Mouse (Mus musculus) retina, postnatal 7 days (tissue): ENCODE results near the gene Kat6b.
"Not testable (repeated sequence)": the region's sequence is repeated elsewhere in the genome, so short reads cannot be mapped to it uniquely, and the experiment has no call there.

ENCODE experiments used
- DNase-seq: peaks from one replicate; pipeline ENCODE4 v3.0.0-alpha.2; 2012; ENCODE audit warnings: low read depth, low spot score

Gene Kat6b

DNA sequence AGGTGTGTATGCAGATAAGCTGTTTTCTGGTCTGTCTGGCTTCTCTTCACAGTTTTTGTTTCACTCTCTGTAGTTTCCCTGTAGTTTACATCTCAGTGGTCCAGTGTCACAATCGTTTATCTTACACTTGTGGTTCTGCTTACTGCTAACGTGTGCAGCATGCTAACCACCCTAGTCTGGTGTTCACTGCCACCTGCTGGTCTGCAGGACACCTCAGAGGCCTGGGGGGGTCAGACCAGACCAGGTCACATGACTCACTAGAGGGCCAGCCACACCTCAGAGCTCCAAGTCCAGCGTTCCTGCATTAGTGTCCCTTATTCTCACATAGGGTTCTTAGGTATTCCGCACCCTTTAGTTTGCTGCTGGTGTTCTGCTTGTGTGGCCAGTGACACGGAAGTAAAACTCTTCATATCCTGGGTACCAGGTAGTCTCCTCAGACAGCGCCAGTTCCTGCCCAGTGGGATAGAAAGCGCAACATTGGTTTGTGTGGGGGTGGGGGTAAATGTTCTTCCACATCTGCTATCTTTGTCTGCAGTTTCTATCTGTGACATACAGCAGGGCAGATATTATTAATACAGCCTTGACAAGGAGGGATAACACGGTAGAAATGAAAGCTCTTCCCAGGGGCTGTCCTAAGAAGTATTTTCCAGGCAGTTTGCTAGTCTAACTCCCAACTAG is 181.4 kb downstream of the Kat6b start:
- no peak for DNase-seq

DNA sequence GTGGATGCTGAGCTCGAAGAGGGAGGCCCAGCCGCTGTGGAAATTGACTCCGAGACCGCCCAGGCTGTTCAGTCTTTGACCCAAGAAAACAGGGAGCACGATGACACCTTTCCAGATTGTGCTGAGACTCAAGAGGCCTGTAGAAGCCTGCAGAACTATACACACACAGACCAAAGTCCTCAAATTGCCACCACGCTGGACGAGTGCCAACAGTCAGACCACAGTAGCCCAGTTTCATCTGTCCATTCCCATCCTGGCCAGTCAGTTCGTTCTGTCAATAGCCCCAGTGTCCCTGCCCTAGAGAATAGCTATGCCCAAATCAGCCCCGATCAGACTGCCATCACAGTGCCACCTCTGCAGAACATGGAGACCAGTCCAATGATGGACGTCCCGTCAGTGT is 188.0 kb downstream of the Kat6b start:
- DNase-seq = no peak

DNA sequence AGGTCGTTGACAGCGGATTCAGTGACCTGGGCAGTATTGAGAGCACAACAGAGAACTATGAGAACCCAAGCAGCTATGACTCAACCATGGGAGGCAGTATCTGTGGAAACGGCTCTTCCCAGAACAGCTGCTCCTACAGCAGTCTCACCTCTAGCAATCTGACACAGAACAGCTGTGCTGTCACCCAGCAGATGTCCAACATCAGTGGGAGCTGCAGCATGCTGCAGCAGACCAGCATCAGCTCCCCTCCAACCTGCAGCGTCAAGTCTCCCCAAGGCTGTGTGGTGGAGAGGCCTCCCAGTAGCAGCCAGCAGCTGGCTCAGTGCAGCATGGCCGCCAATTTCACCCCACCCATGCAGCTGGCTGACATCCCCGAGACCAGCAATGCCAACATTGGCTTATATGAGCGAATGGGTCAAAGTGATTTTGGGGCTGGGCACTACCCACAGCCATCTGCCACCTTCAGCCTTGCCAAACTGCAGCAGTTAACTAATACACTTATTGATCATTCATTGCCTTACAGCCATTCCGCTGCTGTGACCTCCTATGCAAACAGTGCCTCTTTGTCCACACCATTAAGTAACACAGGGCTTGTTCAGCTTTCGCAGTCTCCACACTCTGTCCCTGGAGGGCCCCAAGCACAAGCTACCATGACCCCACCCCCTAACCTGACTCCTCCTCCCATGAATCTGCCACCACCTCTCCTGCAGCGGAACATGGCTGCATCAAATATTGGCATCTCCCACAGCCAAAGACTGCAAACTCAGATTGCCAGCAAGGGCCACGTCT is 188.6 kb downstream of the Kat6b start:
- no peak for DNase-seq

- DNase-seq = not testable (repeated sequence)
Observed at GRCm38 (mm10) chr14:21670422-21671006, 189.3 kb downstream of the Kat6b start.

GRCm38 (mm10) chr14:21673100-21673499 is 191.9 kb downstream of the Kat6b start:
- DNase-seq = no peak

- DNase-seq = no peak
Observed at GRCm38 (mm10) chr14:21674471-21674870, 193.2 kb downstream of the Kat6b start.

DNA sequence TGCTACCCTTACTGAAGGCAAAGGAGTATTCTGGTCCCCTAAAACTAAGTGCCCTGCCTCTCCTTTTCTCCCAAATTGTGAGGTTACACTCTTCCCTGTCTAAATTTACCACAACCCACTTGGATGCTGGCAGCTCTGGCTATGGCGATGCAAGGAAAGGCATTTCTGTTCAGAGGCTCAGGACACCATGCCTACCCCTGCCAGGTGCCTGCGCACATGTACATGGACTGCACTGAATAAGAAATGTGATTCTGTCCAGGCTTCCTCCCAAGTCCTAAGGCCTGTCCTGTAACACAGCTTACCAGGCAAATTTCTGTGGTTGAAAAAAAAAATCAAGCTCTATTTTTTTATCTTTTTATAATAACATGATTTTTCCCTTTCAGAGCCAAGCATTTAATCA is 195.0 kb downstream of the Kat6b start:
- no peak for DNase-seq

- DNase-seq = no peak
Observed at GRCm38 (mm10) chr14:21678509-21679285, 197.5 kb downstream of the Kat6b start.

GRCm38 (mm10) chr14:21679631-21680201 is 198.5 kb downstream of the Kat6b start:
- DNase-seq = no peak

DNA sequence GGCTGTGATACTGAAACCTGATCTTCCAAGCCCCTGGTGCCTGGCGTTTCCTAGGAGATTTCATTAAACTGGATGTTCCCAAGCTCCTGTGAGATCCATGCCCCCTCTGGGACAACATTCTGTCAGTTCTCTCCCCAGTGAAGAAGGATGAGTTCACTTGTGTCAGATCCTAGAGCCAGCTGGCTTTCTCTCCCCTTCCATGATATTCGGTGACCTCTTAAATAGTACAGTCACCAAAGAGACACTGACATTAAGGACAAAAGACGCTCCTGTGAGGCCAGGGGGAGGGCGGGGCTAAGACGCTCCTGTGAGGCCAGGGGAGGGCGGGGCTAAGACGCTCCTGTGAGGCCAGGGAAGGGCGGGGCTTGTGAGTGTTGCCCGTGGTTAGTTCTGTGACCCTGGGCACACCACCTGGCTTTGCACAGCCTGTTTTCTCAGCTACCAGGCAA is 201.5 kb downstream of the Kat6b start:
- no peak for DNase-seq

GRCm38 (mm10) chr14:21683834-21684233 is 202.6 kb downstream of the Kat6b start:
- DNase-seq = no peak

DNA sequence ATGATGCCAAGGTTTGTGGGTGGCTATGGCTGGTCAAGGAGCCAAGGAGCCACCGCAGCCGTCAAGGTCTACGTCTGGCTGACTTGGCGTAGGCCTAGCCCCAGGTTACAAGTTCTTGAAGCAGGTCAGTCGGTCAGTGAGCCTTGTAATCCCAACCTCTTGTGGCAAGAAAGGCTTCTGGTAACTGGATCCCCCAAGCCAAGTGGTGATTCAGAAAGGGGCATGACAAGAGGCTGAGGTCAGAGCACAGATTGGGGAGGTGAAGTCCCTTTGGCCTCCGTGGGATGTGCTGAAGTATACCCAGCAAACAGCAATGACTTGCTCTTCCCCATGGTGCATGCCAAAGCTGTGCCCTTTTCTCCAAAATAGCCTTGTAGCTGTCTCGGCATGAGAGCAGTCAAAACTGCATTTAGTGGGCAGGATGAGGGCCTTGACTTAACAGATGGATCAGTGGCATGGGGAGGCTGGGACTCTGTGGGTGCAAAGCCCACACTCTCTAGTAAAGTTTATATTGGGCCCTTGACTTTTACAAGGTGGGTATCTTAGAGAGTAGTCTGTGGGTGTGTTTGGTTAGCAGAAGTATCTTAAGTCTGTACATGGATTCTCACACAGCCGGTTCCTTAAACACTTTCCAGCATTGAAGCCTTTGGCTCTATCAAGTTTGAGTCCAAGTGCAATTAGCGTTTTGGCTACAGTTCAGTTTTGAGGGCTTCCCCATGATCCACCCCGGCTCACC is 204.3 kb downstream of the Kat6b start:
- DNase-seq = no peak

DNA sequence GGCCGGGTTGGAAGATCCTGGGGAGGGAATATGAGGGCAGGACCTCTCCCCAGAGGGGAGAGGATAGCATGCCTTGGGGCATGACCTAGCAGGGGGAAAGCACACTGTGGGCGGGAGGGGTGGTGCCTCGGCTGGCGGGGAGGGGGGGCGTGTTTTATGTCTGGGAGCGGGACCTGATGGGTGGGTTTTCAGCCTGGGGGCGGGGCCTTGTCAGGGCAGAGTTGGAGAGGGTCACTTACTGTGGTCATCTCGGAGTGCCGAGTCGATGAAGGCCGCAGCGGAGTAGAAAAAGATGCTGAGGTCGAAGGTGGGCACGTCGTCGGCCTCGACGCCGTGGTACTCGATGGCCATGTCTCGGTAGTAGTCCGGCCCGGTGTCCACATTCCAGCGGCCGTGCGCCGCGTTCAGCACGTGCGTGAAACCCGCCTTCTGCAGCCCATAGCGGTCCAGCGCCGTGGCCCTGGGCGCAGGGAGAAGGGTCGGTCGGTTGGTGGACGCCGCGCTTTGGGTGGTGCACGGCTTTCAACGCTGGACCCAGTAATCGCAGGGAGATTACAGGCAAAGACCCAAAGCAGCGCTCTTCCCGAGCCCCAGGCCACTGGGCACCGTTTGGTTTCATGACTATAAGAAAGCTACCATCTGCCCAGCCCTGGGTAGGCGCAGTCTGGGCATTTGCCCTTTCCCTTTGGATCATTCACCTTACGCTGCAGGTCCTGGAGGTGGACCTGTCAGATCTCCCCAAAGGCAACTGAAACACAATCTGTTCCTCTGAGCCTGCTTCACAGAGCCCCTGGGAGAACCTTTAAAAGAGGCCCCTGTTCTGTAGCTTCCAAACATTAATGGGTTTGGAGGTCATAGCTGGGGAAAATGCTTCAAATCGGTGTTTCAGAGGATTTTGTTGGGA is 205.4 kb downstream of the Kat6b start:
- no peak for DNase-seq

GRCm38 (mm10) chr14:21691070-21691469 is 209.8 kb downstream of the Kat6b start:
- no peak for DNase-seq

DNA sequence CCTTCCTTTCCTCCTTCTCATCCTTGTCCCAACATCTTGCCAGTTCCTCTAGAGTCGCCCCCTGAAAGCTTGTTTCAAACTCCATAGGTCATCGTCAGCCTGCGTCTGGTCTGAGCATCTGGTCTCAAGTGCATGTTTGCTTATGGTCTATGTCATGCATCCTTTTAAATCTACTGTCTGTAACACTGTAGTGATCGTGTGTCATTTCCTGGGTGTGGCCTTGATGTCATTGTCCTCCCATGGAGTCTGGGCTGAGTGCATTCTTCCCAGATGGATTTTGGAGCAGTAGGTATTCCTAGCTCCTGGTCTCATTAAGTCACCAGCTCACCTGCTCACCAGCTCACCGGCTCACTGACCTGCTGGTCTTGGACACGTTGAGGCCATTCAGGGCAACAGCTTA is 213.8 kb downstream of the Kat6b start:
- DNase-seq = no peak

- DNase-seq = no peak
Observed at GRCm38 (mm10) chr14:21696186-21696830, 215.1 kb downstream of the Kat6b start.

GRCm38 (mm10) chr14:21702691-21703090 is 221.5 kb downstream of the Kat6b start:
- DNase-seq = no peak

GRCm38 (mm10) chr14:21703255-21703654 is 222.0 kb downstream of the Kat6b start:
- DNase-seq = no peak

DNA sequence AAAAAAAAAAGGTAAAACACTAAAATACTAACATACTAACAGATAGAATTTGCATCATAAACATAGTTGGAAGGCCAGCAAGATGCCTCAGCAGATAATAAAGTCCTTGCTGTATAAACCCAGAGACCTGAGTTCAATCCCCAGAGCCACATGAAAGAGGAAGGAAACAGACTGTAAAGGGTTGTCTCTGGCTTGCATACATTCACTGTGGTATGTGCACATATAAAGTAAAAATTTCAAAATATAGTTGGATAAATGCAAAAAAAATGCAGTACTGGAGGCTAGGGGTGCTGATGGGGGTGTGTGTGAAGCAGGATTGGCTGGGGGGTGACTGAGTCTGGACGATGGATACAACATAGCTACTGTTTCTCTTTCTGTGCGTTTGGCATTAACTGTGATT is 224.2 kb downstream of the Kat6b start:
- DNase-seq = no peak
